Mouse (Mus musculus) heart, embryonic 10.5 days (tissue): Measurements from ENCODE around the gene Ryr1. TPM values are rescaled to one million over a fixed set of nuclear protein-coding genes. Genes with fewer than 3 reads are reported as not detected.
A peak's percentile ranks its signal among the peaks of the same experiment; 100 is the strongest.
"Not testable (repeated sequence)": the region's sequence is repeated elsewhere in the genome, so short reads cannot be mapped to it uniquely, and the experiment has no call there.

ENCODE experiments used
- DNase-seq: peaks from one replicate; pipeline ENCODE4 v3.0.0-alpha.2; 2017; ENCODE audit warnings: low spot score
- H3K27ac ChIP-seq: fragments of 300-500 bp; sonication (generic); 2 replicates; pipeline ENCODE4 v1.5.1; 2016; ENCODE audit warnings: mild to moderate bottlenecking
- H3K27me3 ChIP-seq: fragments of 300-500 bp; sonication (generic); 2 replicates; pipeline ENCODE4 v1.6.1; 2016; ENCODE audit warnings: mild to moderate bottlenecking; ENCODE audit not compliant: poor library complexity, insufficient read depth, severe bottlenecking
- H3K36me3 ChIP-seq: fragments of 300-500 bp; sonication (generic); 2 replicates; pipeline ENCODE4 v1.6.1; 2016; ENCODE audit warnings: mild to moderate bottlenecking, moderate library complexity
- H3K4me1 ChIP-seq: fragments of 300-500 bp; sonication (generic); 2 replicates; pipeline ENCODE4 v1.6.1; 2016; ENCODE audit warnings: mild to moderate bottlenecking
- H3K4me3 ChIP-seq: fragments of 300-500 bp; sonication (generic); 2 replicates; pipeline ENCODE4 v1.5.1; 2016; ENCODE audit warnings: mild to moderate bottlenecking, moderate library complexity
- H3K9me3 ChIP-seq: fragments of 300-500 bp; sonication (generic); 2 replicates; pipeline ENCODE4 v1.6.1; 2016; ENCODE audit warnings: mild to moderate bottlenecking, moderate library complexity
- whole genome bisulfite sequencing: fragments of 180-500 bp; shearing (Covaris S2); methylation state at CpG from one replicate; pipeline ENCODE4 v1.1.7; 2016; 5-methylcytosine and 5-hydroxymethylcytosine counted together
- polyA plus RNA-seq: library from polyadenylated mRNA; unstranded; fragments of >200 nt; fragmentation: Nextera tagmentation; extraction: Ambion mirVana; gene quantifications from 2 replicates; pipeline ENCODE4 v1.2.1, GENCODE M21; 2016

Gene Ryr1
- polyA plus RNA-seq, 1 experiment from 2014 or later: 0.73 TPM

GRCm38 (mm10) chr7:28982274-28983013 lies 142.5 kb downstream of the Ryr1 start:
- 15% methylated on average over 19 of the region's 19 CpGs for WGBS
- H3K27me3 ChIP-seq: no peaks in the 10 kb centered on the region
- peaks cover 28% of the 10 kb centered on the region for H3K4me1 ChIP-seq
- H3K4me3 ChIP-seq: peak overlapping the region; percentile 74
- no peaks in the 10 kb centered on the region for H3K9me3 ChIP-seq
- H3K27ac ChIP-seq: peak overlapping the region; percentile 89
- DNase-seq: no peak
- peaks cover 24% of the 10 kb centered on the region for H3K36me3 ChIP-seq

GRCm38 (mm10) chr7:28981651-28982273 lies 143.2 kb downstream of the Ryr1 start, which contains the start of the genes Eif3k and Map4k1:
Eif3k (minus strand) TSS chr7:28981864.
Map4k1 (plus strand) TSS chr7:28982050.
- H3K27me3 ChIP-seq: no peaks in the 10 kb centered on the region
- H3K9me3 ChIP-seq: no peaks in the 10 kb centered on the region
- peak within 1 kb of the TSS; percentile 89 for H3K27ac ChIP-seq
- peaks cover 30% of the 10 kb centered on the region for H3K36me3 ChIP-seq
- H3K4me1 ChIP-seq: peaks cover 28% of the 10 kb centered on the region
- under 1% methylated on average over 36 of the region's 36 CpGs for WGBS
- H3K4me3 ChIP-seq: peak within 1 kb of the TSS; percentile 74
- DNase-seq: peak; percentile 99

- H3K4me3 ChIP-seq: no peak overlapping the region
- no peak overlapping the region for H3K27ac ChIP-seq
- DNase-seq: no peak
- no peaks in the 10 kb centered on the region for H3K9me3 ChIP-seq
- H3K27me3 ChIP-seq: no peaks in the 10 kb centered on the region
- WGBS: 87% methylated on average over 9 of the region's 9 CpGs
- H3K4me1 ChIP-seq: peaks cover 11% of the 10 kb centered on the region
- H3K36me3 ChIP-seq: peaks cover 67% of the 10 kb centered on the region
These were observed 147.4 kb downstream of the Ryr1 start for GRCm38 (mm10) chr7:28977556-28977955.

- H3K9me3 ChIP-seq: no peaks in the 10 kb centered on the region
- DNase-seq: no peak
- no peak overlapping the region for H3K4me3 ChIP-seq
- no peak overlapping the region for H3K27ac ChIP-seq
- peaks cover 77% of the 10 kb centered on the region for H3K36me3 ChIP-seq
- 80% methylated on average over 8 of the region's 8 CpGs for WGBS
- peaks cover 18% of the 10 kb centered on the region for H3K4me1 ChIP-seq
- no peaks in the 10 kb centered on the region for H3K27me3 ChIP-seq
These were observed 152.0 kb downstream of the Ryr1 start for GRCm38 (mm10) chr7:28973025-28973424.

GRCm38 (mm10) chr7:28972542-28972985 lies 152.4 kb downstream of the Ryr1 start:
- DNase-seq: peak; percentile 84
- H3K4me3 ChIP-seq: no peak overlapping the region
- H3K4me1 ChIP-seq: peaks cover 18% of the 10 kb centered on the region
- 71% methylated on average over 8 of the region's 8 CpGs for WGBS
- no peaks in the 10 kb centered on the region for H3K9me3 ChIP-seq
- H3K27ac ChIP-seq: no peak overlapping the region
- H3K27me3 ChIP-seq: no peaks in the 10 kb centered on the region
- H3K36me3 ChIP-seq: peaks cover 72% of the 10 kb centered on the region

- Histone ChIP-seq H3K27me3 (no peaks in the 10 kb centered on the region), H3K27ac (no peak overlapping the region), H3K4me1 (peaks cover 18% of the 10 kb centered on the region), H3K9me3 (no peaks in the 10 kb centered on the region), H3K36me3 (peaks cover 65% of the 10 kb centered on the region), H3K4me3 (no peak overlapping the region)
- 75% methylated on average over 6 of the region's 6 CpGs for WGBS
- no peak for DNase-seq
These were observed 153.2 kb downstream of the Ryr1 start for GRCm38 (mm10) chr7:28971770-28972269.

- DNase-seq: no peak
- H3K27ac ChIP-seq: no peak overlapping the region
- WGBS: 83% methylated on average over 7 of the region's 7 CpGs
These were observed 153.9 kb downstream of the Ryr1 start for GRCm38 (mm10) chr7:28971029-28971428.

GRCm38 (mm10) chr7:28969672-28970394 lies 155.1 kb downstream of the Ryr1 start:
- no peak for DNase-seq
- WGBS: 69% methylated on average over 12 of the region's 12 CpGs
- Histone ChIP-seq H3K27me3 (no peaks in the 10 kb centered on the region), H3K4me1 (peaks cover 18% of the 10 kb centered on the region), H3K36me3 (peaks cover 49% of the 10 kb centered on the region), H3K4me3 (no peak overlapping the region), H3K27ac (no peak overlapping the region), H3K9me3 (no peaks in the 10 kb centered on the region)

More at GRCm38 (mm10) chr7:28971029-28971428, 153.9 kb downstream of the Ryr1 start:
- H3K4me3 ChIP-seq: no peak overlapping the region
- H3K9me3 ChIP-seq: no peaks in the 10 kb centered on the region
- peaks cover 18% of the 10 kb centered on the region for H3K4me1 ChIP-seq
- peaks cover 57% of the 10 kb centered on the region for H3K36me3 ChIP-seq
- H3K27me3 ChIP-seq: no peaks in the 10 kb centered on the region

GRCm38 (mm10) chr7:28969271-28969670 lies 155.7 kb downstream of the Ryr1 start:
- no peaks in the 10 kb centered on the region for H3K27me3 ChIP-seq
- H3K4me1 ChIP-seq: peaks cover 18% of the 10 kb centered on the region
- H3K9me3 ChIP-seq: no peaks in the 10 kb centered on the region
- H3K36me3 ChIP-seq: peaks cover 43% of the 10 kb centered on the region
- H3K27ac ChIP-seq: no peak overlapping the region
- DNase-seq: no peak
- 86% methylated on average over 1 of the region's 1 CpGs for WGBS
- no peak overlapping the region for H3K4me3 ChIP-seq

GRCm38 (mm10) chr7:28968120-28968519 lies 156.9 kb downstream of the Ryr1 start:
- Histone ChIP-seq H3K36me3 (peaks cover 31% of the 10 kb centered on the region), H3K4me1 (peaks cover 24% of the 10 kb centered on the region)
- not testable (repeated sequence) for H3K27me3 ChIP-seq, H3K9me3 ChIP-seq, H3K27ac ChIP-seq, DNase-seq, H3K4me3 ChIP-seq
- WGBS: 90% methylated on average over 8 of the region's 8 CpGs

- peaks cover 27% of the 10 kb centered on the region for H3K4me1 ChIP-seq
- no peak overlapping the region for H3K4me3 ChIP-seq
- DNase-seq: no peak
- H3K36me3 ChIP-seq: peaks cover 22% of the 10 kb centered on the region
- H3K27me3 ChIP-seq: no peaks in the 10 kb centered on the region
- peak overlapping the region; percentile 67; the same call in 1 of the 2 replicates for H3K27ac ChIP-seq
- WGBS: 61% methylated on average over 4 of the region's 4 CpGs
- no peaks in the 10 kb centered on the region for H3K9me3 ChIP-seq
These were observed 158.1 kb downstream of the Ryr1 start for GRCm38 (mm10) chr7:28966751-28967505.

- H3K9me3 ChIP-seq: no peaks in the 10 kb centered on the region
- H3K27me3 ChIP-seq: no peaks in the 10 kb centered on the region
- no peak for DNase-seq
- no peak overlapping the region for H3K27ac ChIP-seq
- H3K36me3 ChIP-seq: peaks cover 14% of the 10 kb centered on the region
- no peak overlapping the region for H3K4me3 ChIP-seq
- peaks cover 23% of the 10 kb centered on the region for H3K4me1 ChIP-seq
- 91% methylated on average over 4 of the region's 5 CpGs for whole genome bisulfite sequencing
These were observed 158.8 kb downstream of the Ryr1 start for GRCm38 (mm10) chr7:28966181-28966580.
